In the genomic region with DNA sequence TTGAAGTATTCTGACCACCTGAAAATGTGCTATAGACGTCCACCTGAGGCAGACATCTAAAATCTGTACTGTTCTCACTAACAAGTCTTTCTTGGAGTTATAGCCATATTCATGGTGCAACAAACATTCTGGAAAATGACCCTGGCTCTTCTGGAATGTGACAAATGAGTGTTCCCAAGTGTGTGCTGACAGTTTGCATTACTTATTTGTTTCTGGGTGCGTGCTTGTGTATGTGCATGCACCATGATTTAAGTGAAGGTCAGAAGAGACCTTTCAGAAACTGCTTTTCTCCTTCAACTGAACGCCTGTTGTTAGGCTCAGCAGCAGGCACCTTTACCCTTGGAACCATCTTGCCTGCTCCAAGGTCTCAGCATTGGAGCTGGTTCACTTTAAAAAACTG, we compare ENCODE assay signal across 12 mouse cellular contexts.
"Had no signal": no experiment of that assay in that cellular context is flagged by ENCODE, and none has a peak within 500 bp of the region (broad histone marks: within the 10 kb centered on the region; RNA-seq: fewer than 3 reads in every experiment).

No protein-coding gene starts in this region.

- H3K36me3 ChIP-seq: limb, embryonic 10.5 days; liver, embryonic 15.5 days; lung, embryonic 15.5 days; neural tube, embryonic 15.5 days had no signal

- DNase-seq: kidney, adult 18-20 months; kidney, postnatal 14 days; midbrain, embryonic 14.5 days; right cerebral cortex, adult 18-20 months had no signal

- H3K27me3 ChIP-seq: liver, embryonic 15.5 days; lung, embryonic 15.5 days; neural tube, embryonic 15.5 days had no signal

- H3K4me3 ChIP-seq: left cerebral cortex, adult 2 months; limb, embryonic 10.5 days; liver, embryonic 15.5 days; lung, embryonic 15.5 days; myocyte; neural tube, embryonic 15.5 days had no signal

- H3K4me1 ChIP-seq: limb, embryonic 10.5 days; lung, embryonic 15.5 days; neural tube, embryonic 15.5 days had no signal

- H3K9me3 ChIP-seq: limb, embryonic 10.5 days; liver, embryonic 15.5 days; lung, embryonic 15.5 days; neural tube, embryonic 15.5 days had no signal

- H3K9ac ChIP-seq: liver, embryonic 15.5 days; lung, embryonic 15.5 days; neural tube, embryonic 15.5 days had no signal

- H3K4me2 ChIP-seq: liver, embryonic 11.5 days; liver, embryonic 15.5 days; lung, embryonic 15.5 days; neural tube, embryonic 15.5 days had no signal

- H3K27ac ChIP-seq: left cerebral cortex, adult 2 months; limb, embryonic 10.5 days; liver, embryonic 15.5 days; lung, embryonic 15.5 days; neural tube, embryonic 15.5 days; stomach, postnatal 0 days had no signal
